Mouse (Mus musculus) C2C12 (cell line): Measurements from ENCODE around the gene Map3k12.

Experiments
- CEBPB ChIP-seq: IDR thresholded peaks from one replicate; pipeline ENCODE4 v1.6.1; 2011; ENCODE audit warnings: low read depth, mild to moderate bottlenecking, control low read depth, moderate library complexity
- CTCF ChIP-seq: IDR thresholded peaks from one replicate; pipeline ENCODE4 v1.5.1; 2011; ENCODE audit not compliant: control insufficient read depth, insufficient read depth, insufficient read length
- MYOG ChIP-seq: IDR thresholded peaks from one replicate; pipeline ENCODE4 v1.6.1; 2011; ENCODE audit not compliant: control insufficient read depth, insufficient read length; ENCODE audit errors: extremely low read depth

DNA sequence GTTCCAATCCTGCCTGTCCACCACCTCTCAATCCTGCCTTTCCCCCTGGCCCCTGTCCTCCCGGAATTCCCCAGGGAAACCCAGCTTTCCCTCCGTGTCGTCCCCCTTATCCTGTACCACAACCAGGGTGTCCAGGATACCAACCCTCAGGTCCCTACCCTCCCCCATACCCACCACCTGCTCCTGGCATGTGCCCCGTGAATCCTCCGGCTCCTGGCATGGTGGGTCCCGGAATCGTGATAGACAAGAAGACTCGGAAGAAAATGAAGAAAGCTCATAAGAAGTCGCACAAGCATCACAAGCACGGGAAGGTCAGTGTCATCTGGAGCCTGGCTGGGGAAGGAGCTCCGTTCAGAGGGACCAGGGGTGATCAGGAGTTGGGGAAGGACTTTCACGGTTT, 56.5 kb downstream of the Map3k12 start:
- no peak for TF ChIP-seq CEBPB
- no peak for TF ChIP-seq CTCF
- no peak for TF ChIP-seq MYOG
